Mouse (Mus musculus) hindbrain, embryonic 15.5 days (tissue): ENCODE measurements around the gene Mndal. TPM values are rescaled to one million over a fixed set of nuclear protein-coding genes. Genes with fewer than 3 reads are reported as not detected.
"Not testable (repeated sequence)": the region's sequence is repeated elsewhere in the genome, so short reads cannot be mapped to it uniquely, and the experiment has no call there.

Experiments used
- ATAC-seq: fragments of 200-750 bp; cut with Nextera tagmentation; 2 replicates; pipeline ENCODE4 v1.8.0; 2017; ENCODE audit warnings: low read depth, moderate number of reproducible peaks, moderate TSS enrichment; ENCODE audit not compliant: low FRiP score
- H3K27ac ChIP-seq: fragments of 300-500 bp; sonication (generic); replicated peaks from 2 replicates; pipeline ENCODE4 v1.5.1; 2015; ENCODE audit warnings: mild to moderate bottlenecking, inconsistent platforms
- H3K27me3 ChIP-seq: fragments of 300-500 bp; sonication (generic); 2 replicates; pipeline ENCODE4 v1.6.1; 2015; ENCODE audit warnings: control low read depth, inconsistent platforms
- H3K36me3 ChIP-seq: fragments of 300-500 bp; sonication (generic); 2 replicates; pipeline ENCODE4 v1.6.1; 2015; ENCODE audit warnings: control low read depth, inconsistent platforms
- H3K4me1 ChIP-seq: fragments of 300-500 bp; sonication (generic); replicated peaks from 2 replicates; pipeline ENCODE4 v1.6.1; 2015; ENCODE audit warnings: control low read depth, inconsistent platforms
- H3K4me2 ChIP-seq: fragments of 300-500 bp; sonication (generic); 2 replicates; pipeline ENCODE4 v1.6.1; 2015; ENCODE audit warnings: moderate library complexity, mild to moderate bottlenecking, inconsistent platforms
- H3K4me3 ChIP-seq: fragments of 300-500 bp; sonication (generic); 2 replicates; pipeline ENCODE4 v1.5.1; 2015; ENCODE audit warnings: mild to moderate bottlenecking, inconsistent platforms
- H3K9ac ChIP-seq: fragments of 300-500 bp; sonication (generic); 2 replicates; pipeline ENCODE4 v1.6.1; 2015; ENCODE audit warnings: inconsistent platforms
- H3K9me3 ChIP-seq: fragments of 300-500 bp; sonication (generic); 2 replicates; pipeline ENCODE4 v1.6.1; 2016; ENCODE audit warnings: control low read depth, inconsistent platforms
- WGBS: fragments of 180-500 bp; shearing (Covaris S2); methylation state at CpG from one replicate; pipeline ENCODE4 v1.1.7; 2015; 5-methylcytosine and 5-hydroxymethylcytosine counted together
- polyA plus RNA-seq: library from polyadenylated mRNA; unstranded; fragments of >200 nt; fragmentation: Nextera tagmentation; extraction: Ambion mirVana; gene quantifications from 2 replicates; pipeline ENCODE4 v1.2.1, GENCODE M21; 2015

The Mndal gene
- polyA plus RNA-seq, 1 experiment from 2014 or later, result 0.54 TPM

DNA sequence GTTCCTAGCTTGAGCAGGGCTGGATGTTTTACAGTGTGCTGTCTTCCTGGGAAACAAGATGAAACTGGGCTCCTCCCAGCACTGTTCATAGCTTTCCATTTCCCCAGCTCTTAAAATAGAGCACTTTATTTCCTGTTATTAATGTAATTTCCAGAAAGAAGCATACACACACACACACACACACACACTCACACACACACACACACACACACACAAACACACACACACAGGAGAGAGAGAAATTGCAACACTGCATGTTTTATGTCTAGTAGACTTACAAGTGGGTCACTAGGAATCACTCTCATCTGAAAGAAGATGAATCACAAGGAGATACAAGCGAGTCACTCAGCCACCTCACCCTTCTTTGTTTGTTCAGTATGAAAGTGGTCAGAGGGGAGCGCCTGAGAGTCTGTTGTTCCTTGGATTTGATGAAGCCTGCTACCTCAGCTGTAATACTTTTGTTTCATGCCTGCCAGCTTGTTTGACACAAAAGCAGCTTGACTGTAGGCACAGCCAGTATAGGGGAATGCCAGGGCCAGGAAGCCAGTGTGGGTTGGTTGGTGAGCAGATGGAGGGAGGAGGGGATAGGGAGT, 139.5 kb downstream of the Mndal start:
- ATAC-seq, H3K9ac ChIP-seq, H3K27me3 ChIP-seq, H3K4me2 ChIP-seq, H3K27ac ChIP-seq, H3K4me1 ChIP-seq, H3K4me3 ChIP-seq, H3K9me3 ChIP-seq, H3K36me3 ChIP-seq: not testable (repeated sequence)
- WGBS, result 61% methylated on average over 2 of the region's 2 CpGs

DNA sequence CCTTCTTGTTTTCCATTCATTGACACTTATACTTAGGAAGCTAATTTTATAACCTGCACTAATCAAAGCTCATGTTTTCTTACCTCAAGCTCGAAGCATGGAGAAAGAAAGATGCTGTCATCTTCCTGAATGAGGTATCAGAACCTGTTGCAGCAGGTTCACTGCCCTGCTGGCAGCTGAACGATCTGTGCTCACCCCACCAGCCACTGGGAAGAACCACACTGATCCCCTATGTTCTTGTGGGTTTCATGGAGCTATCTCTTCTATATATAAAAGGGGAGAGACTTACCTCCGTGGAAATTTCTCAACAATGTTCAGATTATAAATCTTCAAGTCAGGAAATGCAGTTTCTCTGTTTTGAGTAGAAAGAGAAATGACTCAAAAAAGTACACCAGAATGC, 140.1 kb downstream of the Mndal start:
- H3K4me1 ChIP-seq, ATAC-seq, H3K9ac ChIP-seq, H3K4me2 ChIP-seq, H3K27me3 ChIP-seq, H3K36me3 ChIP-seq, H3K4me3 ChIP-seq, H3K27ac ChIP-seq, H3K9me3 ChIP-seq: not testable (repeated sequence)
- WGBS, result 78% methylated on average over 3 of the region's 3 CpGs

DNA sequence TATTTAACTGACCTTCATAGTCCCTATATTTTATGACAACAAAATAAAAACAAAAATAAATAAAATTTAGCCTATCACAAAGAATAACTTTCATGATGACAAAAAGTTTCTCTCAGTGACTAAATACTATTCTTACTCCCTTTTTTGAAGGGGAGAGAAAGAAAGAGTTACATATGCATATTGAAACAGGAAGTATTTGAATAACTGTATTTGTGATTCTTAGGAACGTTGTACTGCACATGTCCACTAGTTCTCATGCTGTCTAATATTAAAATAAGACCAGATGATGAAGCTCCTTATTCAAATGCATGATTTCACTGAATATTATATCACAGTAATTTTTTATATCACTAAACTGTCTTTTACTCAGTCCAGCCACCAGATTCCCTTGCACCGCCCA, 140.5 kb downstream of the Mndal start:
- not testable (repeated sequence) for H3K9ac ChIP-seq
- WGBS, result 78% methylated on average over 2 of the region's 2 CpGs

More for the DNA sequence above, 140.5 kb downstream of the Mndal start:
- not testable (repeated sequence) for H3K27ac ChIP-seq, H3K9me3 ChIP-seq, ATAC-seq, H3K4me3 ChIP-seq, H3K36me3 ChIP-seq, H3K27me3 ChIP-seq, H3K4me1 ChIP-seq, H3K4me2 ChIP-seq

Other genes with a start within 250 kb of the Mndal start
- gene Ifi207, start 200.7 kb downstream of the Mndal start, polyA plus RNA-seq, result 0.48 and 0.83 TPM in 2 replicates
- gene Ifi204, start 175.5 kb downstream of the Mndal start, polyA plus RNA-seq, result 0.78 and 2.5 TPM in 2 replicates
- gene Ifi211, start 29.4 kb downstream of the Mndal start, polyA plus RNA-seq, result 0.45 and 2.0 TPM in 2 replicates
- gene Ifi203, start 181 bp upstream of the Mndal start, polyA plus RNA-seq, result 0.79 and 1.0 TPM in 2 replicates
- not detected in 2 replicates for gene Ifi202b, start 40.3 kb upstream of the Mndal start, polyA plus RNA-seq
- gene Ifi205, start 89.3 kb upstream of the Mndal start, polyA plus RNA-seq, result 0.71 TPM in 1 of 2 replicates, not detected in the other
- not detected in 2 replicates for gene Olfr433, start 98.2 kb upstream of the Mndal start, polyA plus RNA-seq
- not detected in 2 replicates for gene Olfr432, start 106.7 kb upstream of the Mndal start, polyA plus RNA-seq
- gene Olfr430, start 124.1 kb upstream of the Mndal start, polyA plus RNA-seq, result not detected in 2 replicates
- not detected in 2 replicates for gene Olfr429, start 141.8 kb upstream of the Mndal start, polyA plus RNA-seq
- not detected in 2 replicates for gene Olfr427, start 154.4 kb upstream of the Mndal start, polyA plus RNA-seq
- gene Olfr231, start 178.7 kb upstream of the Mndal start, polyA plus RNA-seq, result not detected in 2 replicates
- not detected in 2 replicates for gene Olfr424, start 189.0 kb upstream of the Mndal start, polyA plus RNA-seq
- gene Olfr420, start 213.1 kb upstream of the Mndal start, polyA plus RNA-seq, result not detected in 2 replicates
- gene Spta1, start 230.3 kb upstream of the Mndal start, polyA plus RNA-seq, result 0.12 and 0.18 TPM in 2 replicates